Mouse (Mus musculus): Measurements from ENCODE around the gene 1110008P14Rik. TPM values are rescaled to one million over a fixed set of nuclear protein-coding genes. Genes with fewer than 3 reads are reported as not detected.

The 1110008P14Rik gene
- total RNA-seq, 2 experiments from 2014 or later: 56.4 to 58.6 TPM

DNA sequence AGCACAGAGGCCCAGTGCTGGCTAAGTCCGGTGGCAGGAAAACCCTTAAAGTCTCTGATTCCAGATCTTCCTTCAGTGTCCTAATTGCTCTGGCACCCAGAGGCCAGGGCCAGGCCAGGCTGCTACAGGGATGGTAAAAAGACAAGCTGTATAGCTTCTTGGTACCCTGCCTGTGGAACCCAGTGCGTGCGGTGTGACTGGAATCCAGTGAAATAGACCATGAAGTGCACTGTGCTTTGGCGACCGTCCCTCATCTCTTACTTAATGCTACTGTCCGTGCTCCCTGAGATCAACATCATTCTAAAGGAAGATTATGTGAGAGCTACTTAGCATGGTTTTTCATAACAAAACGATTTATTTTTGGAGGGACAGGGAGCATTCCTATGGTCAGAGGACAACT, 29.7 kb upstream of the 1110008P14Rik start:
- no peak for DNase-seq (ENCODE audit: low spot score in 2 of 2)

DNA sequence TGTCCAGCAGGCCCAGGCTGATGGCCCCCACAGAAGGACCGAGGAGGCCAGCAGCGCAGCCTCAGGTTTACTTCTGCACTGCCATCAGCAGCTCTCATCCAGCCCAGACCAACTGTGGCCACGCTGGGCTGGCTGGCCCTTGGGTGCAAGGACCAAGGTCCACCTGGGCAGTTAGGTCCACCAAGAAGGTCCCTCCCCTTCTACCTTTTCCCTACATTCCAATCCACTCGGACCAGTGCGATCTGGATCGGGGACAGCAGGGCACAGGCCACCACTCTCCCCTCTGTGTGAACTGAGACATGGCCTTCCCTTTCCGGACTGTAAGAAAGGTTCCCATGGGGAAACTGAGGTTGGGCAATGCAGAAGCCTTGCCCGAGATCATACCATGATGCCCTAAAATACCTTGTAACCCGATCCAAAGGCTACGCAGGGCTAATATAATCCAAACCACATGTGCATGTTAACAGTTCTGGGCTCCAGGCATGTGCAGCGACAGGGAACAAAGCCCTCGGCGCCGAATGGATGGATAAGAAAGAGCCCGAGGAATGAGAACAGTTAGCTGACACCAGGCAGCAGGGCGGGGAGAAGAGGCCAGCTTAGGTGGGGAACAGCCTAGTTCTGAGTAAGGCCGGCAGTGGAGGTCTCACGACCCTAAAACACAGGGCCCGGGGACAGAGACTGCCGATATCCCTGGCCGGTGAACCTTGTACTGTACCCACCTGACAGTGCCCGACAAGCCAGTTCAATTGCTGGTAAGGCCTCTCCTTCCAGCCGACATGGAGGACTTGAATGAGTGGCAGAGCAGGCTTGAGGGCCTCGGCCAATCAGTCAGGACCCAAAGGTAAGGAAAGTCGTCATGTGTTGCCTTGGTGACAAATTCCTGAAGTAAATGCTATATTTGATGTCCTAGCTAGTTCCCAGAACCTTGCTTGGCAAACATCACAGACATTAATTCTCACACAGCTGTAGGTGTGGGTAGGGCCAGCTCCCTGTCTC, 27.0 kb upstream of the 1110008P14Rik start:
- no peak for DNase-seq (ENCODE audit: low spot score in 2 of 2)

DNA sequence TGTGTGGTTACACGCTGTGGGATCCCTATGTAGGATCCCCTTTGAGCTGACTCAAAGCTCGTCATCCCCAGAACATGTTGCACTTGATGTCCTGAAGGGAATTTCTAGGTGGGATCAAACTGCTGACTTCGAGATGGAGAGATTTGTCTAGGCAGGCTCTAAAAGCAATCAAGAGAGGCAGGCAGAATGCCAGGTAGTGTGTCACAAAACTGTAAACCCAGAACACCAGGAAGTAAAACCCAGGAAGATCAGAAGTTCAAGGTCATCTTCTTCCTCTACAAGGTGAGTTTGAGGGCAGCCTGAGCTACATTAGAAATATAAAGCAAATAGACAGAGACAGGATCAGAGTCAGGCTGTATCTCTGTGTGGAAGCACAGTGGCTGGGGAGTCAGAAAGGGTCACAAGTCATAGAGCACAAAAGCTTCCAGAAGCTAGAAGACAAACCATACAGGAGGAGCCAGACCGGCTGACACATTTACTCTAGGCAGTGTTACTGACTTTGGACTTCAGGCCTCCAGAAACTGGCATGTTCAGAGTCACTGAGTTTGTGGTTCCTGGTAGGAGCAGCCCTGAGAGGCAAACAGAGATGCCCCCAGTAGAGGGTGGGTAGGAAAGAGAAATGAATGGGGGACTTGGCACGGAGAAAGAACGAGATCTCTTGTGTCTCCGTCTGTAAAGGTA, 25.5 kb upstream of the 1110008P14Rik start:
- DNase-seq (ENCODE audit: low spot score in 2 of 2): no peak

DNA sequence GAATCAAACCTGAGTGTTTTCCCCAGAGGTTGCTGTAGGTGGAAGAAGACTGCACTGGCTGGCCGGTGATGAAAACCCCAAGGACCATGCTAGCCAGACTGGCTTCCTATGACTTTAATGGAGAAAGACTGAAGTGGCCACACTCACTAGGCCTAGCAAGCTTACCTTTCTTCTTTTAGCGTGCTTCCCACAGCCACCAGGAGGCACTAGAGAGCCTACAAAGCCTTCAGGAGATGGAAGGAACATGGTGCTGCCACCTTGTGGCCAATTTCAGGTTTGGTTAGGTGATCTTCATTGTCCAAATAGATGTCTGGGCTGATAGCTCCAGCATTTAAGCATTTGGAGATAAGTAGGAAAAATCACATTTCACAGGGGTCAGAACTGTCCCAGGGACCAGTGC, 22.9 kb upstream of the 1110008P14Rik start:
- DNase-seq (ENCODE audit: low spot score in 2 of 2): peak; percentile 87 to 93

DNA sequence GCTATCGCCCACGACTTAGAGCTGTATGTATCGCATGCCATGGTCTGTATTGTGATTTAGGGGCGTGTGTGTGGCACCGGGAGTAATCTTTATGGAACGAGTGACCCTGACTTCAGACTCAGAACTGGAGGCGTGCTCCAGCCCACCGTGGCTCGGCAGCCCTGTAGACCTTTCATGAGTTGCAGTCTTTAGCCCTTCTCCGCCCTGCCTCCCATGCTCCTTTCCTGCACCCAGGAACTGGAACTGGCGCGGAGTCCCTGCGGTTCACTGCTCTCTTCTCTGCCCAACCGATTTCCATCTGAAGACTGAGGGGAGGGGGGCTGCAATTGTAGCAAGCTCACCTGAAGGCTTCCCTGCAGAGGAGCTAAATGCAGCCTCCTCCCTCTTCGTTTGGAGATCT, 15.0 kb upstream of the 1110008P14Rik start:
- DNase-seq (ENCODE audit: low spot score in 2 of 2): no peak

DNA sequence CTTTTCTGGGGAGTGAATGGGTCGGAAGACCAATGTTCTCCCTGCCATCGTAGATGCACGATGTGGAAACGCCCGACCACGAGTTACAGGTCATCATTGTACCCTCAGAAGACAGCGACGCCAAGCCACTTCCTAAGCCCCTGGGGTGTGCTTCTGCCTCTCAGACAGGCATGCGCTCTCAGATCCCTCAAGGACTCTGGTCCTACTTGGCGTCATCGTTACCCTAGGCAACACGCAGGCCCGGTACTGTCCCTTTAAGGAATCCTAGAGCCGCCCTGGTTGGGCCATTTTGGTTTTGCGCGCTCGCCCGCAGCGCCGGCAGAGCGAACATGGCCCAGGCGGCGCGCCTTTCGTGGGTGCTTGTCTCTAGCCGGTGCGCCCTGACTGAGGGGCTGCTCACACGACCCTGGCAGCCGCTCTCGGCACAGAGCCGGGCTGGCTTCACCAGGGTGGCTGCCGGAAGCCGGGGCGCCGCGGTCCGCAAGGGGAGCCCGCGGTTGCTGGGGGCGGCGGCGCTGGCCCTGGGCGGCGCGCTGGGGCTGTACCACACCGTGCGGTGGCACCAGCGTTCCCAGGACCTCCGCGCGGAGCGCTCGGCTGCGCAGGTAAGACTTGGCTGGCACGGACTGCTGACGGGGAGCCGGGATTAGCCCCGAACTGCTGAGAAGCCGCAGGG, 14.3 kb upstream of the 1110008P14Rik start:
- peak; percentile 72 to 89 for DNase-seq (ENCODE audit: low spot score in 2 of 2)

DNA sequence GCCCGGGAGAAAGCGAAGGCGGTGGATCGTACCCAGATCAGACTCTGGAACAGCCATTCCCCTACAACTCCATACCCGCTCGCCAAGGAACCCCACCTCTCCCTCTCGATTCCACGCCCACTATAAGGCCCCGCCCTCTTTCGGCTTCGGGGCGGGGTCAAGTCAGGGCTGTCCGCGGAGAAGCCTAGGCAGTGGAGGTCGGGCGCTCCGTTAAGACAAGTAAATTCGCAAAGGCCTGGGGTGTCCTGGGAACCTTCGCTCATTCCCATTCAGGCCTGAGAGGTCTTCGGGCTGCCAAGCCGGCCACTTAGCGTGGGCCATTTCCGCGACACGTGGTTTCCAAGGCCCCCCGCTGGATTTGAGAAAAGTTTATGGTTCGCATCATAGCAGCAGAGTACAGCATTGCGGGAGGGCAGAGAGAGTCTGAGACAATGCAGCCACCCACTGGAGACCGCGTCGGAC, 13.8 kb upstream of the 1110008P14Rik start, which contains the start of gene Ptges2:
Ptges2 (plus strand) TSS at position 413 of the 462 bp plus-strand sequence.
- DNase-seq (ENCODE audit: low spot score in 2 of 2): peak; percentile 79 to 88

DNA sequence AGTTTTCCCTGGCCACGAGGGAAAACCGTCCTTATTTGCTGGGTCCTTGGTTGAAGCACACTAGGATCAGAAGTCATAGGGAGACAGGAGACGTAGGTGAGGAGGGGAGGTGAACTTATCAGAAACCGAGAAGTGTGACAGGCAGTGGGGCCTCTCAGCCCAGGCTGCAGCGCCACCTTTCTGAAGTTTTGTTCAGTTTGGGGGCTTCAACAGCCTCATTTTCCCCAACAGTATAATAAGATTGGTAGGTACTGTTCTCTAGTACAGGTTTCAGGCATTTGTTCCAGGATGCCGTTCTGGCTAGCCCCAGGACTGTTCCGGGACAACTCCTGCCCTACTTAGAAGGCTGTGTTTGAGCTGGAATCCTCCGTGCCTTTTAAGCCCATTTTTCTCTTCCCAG, 13.2 kb upstream of the 1110008P14Rik start:
- peak in 1 of 2 experiments; percentile 34 for DNase-seq (ENCODE audit: low spot score in 2 of 2)

DNA sequence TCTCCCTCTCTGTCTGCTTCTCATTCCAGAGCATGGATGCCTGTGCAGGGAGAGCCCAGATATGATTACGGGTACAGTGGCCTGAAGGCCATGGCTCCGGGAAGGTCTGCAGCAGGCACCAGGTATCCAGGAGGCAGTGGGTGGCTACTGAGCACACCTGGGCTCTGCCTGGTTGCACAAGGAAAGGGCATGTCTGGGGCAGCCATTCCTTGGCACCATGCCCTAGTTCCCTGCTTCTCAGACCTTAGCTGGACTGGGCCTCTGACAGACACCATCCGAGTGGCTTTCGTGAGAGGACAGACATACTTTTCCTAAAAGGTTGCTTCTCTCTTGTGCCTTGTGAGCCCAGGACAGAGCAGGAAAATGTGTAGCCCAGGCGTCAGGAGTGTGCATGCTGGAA, 10.3 kb upstream of the 1110008P14Rik start:
- DNase-seq (ENCODE audit: low spot score in 2 of 2): no peak

DNA sequence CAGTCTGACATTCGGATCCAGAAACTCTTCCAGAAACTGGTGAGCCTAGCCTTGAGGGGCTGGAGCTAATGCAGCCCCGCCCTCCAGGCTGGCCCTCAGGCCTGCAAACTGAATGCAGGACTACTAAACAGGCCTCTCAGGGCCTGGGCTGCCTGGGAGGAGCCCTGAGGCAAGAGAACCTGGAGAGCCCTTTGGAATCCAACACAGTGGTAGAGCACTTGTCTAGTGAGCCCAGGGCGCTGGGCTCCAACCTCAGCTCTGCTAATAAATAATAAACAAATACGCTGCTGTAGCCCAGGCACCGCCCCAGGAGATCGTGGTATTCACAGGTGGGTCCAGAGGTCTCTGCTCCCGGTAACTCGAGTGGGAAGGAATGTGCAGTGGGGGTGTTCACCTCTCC, 9.1 kb upstream of the 1110008P14Rik start:
- no peak for DNase-seq (ENCODE audit: low spot score in 2 of 2)

DNA sequence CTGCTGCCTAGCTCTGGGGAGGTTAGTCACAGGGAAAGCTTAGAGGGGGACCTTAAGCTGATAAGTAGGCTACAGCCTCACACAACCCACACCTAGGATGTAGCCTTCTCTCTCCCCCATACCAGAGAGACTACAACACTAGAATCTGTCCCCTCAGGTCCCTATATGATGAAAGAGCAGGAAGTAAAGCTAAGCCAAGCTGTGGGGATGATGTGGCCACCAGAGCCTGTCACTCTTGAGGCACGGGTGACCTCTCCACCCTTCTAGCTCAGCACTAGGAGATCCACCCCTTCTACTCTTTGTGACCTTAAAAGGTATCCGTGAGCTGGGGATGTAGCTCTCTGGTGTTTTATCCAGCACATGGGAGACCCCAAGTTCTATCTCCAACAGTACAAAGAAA, 7.4 kb upstream of the 1110008P14Rik start:
- DNase-seq (ENCODE audit: low spot score in 2 of 2): no peak

DNA sequence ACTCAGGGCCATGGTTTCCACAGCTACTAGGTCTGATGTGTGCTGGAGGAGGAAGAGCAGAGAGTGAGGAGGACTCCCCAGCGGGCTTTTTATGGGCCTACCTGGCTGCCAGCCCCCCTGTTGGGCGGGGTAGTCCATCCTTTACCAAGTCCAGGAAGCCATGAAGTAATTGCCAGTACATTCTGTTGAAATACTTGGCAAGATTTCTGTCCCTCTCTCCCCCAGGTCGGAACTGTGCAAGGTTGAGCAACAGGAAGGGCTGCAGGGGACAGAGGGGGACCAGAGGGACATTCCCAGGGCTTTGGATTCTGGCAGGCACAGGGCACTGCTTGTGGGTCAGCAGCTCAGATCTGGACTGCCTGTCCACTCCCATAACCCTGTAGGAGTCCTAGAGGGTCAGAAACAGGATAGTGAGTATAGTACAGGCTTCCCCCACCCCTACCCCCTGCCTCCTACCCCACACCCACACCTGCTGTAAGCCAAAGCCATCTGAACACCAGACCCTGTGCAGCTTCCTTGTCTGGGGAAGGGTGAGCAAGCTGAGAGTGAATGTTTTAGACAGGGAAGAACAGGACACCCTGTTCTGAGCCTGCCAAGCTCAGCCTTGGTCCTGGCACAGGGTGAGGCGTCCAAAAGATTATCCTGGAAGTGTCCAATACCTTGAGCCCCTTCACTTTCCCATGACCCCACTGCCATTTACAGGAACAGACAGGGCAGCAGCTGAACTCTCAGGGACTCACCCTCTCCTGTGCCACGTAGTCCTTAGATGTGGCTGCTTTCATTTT, 6.2 kb upstream of the 1110008P14Rik start, which contains the start of gene Lcn2:
Lcn2 (minus strand) TSS at position 547 of the 785 bp plus-strand sequence.
- no peak for DNase-seq (ENCODE audit: low spot score in 2 of 2)

DNA sequence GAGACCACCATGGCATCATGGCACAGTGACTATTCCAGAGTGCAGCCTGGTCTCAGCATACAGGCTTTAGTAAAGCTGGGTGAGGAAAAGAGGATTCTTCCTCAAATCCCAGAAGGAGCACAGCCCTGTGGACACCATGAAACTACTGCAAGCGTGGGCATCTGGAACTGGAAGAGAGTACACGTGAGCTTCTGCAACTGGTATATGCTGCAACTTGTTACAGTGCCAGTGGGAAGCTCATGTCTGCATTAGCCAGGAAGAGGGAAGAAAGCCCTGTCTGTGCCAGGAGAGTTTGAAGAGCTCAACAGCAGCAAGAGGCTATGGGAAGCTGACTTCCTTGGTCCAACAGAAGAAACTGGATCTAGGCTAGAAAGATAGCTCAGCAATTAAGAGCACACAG, 951 bp upstream of the 1110008P14Rik start:
- no peak for DNase-seq (ENCODE audit: low spot score in 2 of 2)

DNA sequence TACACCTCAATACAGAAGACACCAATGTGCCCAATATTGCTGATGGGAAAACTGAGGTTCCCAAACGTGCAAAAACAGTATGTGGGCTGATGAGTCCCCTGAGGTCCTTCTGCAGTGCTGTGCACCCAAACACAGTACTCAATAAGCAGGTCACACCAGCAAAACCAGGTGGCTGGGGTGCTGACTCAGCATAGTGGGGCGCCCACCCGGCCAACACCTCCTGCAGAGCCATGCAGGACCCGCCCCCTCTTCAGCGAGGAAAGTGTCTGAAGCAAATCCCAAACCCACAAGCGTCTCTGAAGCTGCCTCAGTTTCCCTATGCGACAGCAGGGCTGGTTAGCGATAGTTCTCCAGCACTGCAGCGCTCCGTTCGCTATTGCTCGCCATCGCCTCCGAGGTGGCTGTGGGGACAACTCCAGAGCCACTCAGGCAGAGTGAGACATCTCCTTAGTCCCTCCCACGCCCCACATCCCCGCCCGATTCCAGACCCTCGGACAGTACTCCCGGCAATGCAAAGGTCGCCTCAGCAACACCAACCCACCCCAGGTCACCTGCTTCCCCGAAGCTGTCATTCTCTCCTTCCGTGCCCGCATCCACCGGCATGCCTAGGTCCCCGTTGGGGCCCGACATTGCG, 480 bp downstream of the 1110008P14Rik start:
- DNase-seq (ENCODE audit: low spot score in 2 of 2): no peak

DNA sequence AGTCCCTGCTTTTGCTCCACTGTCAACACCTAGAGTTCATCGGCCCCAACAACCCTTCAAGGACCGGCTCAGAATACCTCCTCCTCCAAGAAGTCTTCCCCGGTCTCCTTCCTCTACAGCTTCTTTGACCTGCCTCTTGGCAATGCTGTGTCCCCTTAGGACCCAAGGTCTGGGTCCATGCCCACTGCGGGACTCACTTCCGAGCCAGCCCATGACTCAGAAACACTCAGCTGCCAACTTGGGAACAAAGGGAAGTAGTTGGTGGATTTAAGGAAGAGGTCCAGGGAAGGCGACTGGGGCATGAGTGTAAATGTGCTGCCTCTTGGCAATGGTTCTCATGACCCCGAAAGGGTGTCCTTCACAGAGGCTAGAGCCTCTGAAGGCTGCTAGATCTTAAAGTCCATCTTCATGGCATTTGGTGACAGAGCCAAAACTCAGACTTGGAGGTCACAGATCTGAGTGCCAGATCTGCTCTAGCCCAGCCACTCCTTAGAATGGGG, 1.7 kb downstream of the 1110008P14Rik start:
- no peak for DNase-seq (ENCODE audit: low spot score in 2 of 2)

DNA sequence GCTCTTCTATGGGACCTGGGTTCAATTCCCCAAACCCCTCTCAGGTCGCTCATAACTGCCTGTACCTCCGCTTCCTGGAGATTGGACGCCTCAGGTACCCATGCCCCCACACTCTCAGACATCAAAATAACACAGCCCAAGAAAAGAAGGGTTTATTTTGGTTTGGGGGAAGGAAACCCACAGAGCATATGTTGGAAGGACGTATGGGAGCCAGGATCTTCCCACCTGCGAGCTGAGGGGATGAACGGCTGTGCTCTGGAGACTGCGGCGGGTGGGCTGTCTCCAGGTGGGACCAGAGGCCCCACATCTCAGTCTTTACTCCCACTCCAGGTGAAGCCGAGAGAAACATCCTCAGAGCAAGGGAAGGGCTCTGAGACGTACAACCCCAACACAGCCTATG, 4.8 kb downstream of the 1110008P14Rik start:
- DNase-seq (ENCODE audit: low spot score in 2 of 2): no peak

DNA sequence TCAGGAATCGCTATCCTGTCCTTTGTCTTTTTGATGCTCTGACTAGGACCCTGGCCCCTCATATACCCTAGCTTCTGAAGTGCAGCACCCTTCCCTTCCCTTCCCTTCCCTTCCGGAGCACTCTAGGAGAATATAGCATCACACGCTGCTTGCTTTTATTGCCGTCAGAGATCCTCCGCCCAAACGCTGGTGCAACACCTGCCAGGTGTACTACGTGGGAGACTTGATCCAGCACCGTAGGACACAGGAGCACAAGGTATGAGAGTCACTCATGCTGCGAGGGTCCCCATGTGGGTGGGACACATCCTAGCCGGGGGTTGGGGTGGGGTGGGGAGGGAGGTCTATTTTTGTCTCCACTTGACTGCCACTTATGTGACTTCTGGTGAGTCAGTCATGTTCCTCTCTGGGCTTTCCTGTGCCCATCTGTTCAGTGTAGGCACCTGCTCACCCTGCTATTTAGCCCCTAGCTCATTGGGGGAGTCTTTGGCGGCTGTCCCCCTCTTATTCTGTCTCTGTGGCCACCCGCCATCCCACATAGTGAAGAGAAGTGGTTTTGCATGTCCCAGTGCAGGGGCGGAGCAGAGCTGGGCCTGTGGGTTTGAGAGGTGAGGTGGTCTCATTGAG, 6.3 kb downstream of the 1110008P14Rik start:
- DNase-seq (ENCODE audit: low spot score in 2 of 2): no peak

DNA sequence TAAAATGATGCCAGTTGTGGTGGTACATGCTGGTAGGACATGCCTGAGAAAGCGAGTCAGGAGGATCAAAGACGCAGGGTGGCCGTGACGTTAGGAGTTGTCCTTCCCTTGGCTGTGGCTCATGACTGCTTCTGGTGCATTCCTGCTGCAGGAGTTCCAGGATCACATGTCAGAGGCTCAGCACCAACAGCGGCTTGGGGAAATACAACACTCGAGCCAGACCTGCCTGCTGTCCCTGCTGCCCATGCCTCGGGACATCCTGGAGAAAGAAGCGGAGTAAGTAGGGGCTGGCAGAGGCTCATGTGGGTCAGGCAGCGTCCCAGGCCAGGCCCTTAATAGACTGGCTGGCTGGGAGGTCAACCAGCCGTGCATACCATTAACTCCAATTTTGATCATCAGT, 7.5 kb downstream of the 1110008P14Rik start:
- DNase-seq (ENCODE audit: low spot score in 2 of 2): no peak

DNA sequence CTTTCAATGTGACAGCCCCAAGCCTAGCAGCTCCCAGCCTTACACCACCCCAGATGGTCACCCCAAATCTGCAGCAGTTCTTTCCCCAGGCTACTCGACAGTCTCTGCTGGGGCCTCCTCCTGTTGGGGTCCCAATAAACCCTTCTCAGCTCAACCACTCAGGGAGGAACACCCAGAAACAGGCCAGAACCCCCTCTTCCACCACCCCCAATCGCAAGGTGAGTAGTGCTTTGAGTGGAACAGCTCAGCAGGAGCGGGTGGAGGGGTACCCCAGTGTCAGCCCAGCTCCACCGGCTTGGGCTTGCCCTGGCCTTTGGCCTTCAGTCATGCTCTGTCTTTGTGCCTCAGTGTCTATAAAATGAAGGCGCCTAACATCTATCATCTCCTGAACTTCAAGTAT, 14.4 kb downstream of the 1110008P14Rik start:
- DNase-seq (ENCODE audit: low spot score in 2 of 2): no peak

Data from gastrocnemius, postnatal 4 days (tissue).